In genomic region chr6:112273501-112274205, GRCm38 (mm10) we compare ENCODE assay signal across 8 mouse cellular contexts. TPM values are rescaled to one million over a fixed set of nuclear protein-coding genes. Genes with fewer than 3 reads are reported as not detected.
DNase-seq lines count a peak whose midpoint lies in the region; ATAC-seq and TF ChIP-seq lines count a peak whose summit lies in the region.

Gene Lmcd1, plus strand, starts transcription at chr6:112273758.

- H3K27ac ChIP-seq in heart, embryonic 11.5 days (ENCODE audit: low read depth, low read length), result peak within 1 kb of the TSS; percentile 73
- peak within 1 kb of the TSS; percentile 84 for H3K27ac ChIP-seq in kidney, embryonic 15.5 days
- peak within 1 kb of the TSS; percentile 55 for H3K27ac ChIP-seq in limb, embryonic 14.5 days (replicated peaks; ENCODE audit: low read depth, low read length)
- peak within 1 kb of the TSS; percentile 65 for H3K27ac ChIP-seq in midbrain, embryonic 16.5 days (ENCODE audit: low read length)

- no peaks in the 10 kb centered on the region for H3K27me3 ChIP-seq in heart, embryonic 11.5 days (ENCODE audit: control insufficient read depth, insufficient read depth, low read length)
- H3K27me3 ChIP-seq in kidney, embryonic 15.5 days, result peaks cover 13% of the 10 kb centered on the region; the same call in 1 of the 2 replicates
- no peaks in the 10 kb centered on the region for H3K27me3 ChIP-seq in limb, embryonic 14.5 days (ENCODE audit: control insufficient read depth, insufficient read depth, low read length)
- H3K27me3 ChIP-seq in midbrain, embryonic 16.5 days (ENCODE audit: control insufficient read depth, insufficient read depth, low read depth, low read length), result no peaks in the 10 kb centered on the region

- peak within 1 kb of the TSS; percentile 44 for H3K4me3 ChIP-seq in heart, embryonic 11.5 days (ENCODE audit: low read depth, low read length)
- H3K4me3 ChIP-seq in kidney, embryonic 15.5 days (replicated peaks), result peak within 1 kb of the TSS; percentile 40
- peak within 1 kb of the TSS; percentile 31 for H3K4me3 ChIP-seq in limb, embryonic 14.5 days (replicated peaks; ENCODE audit: low read length)
- H3K4me3 ChIP-seq in midbrain, embryonic 16.5 days (ENCODE audit: low read depth, low read length), result peak within 1 kb of the TSS; percentile 38

- H3K4me1 ChIP-seq in heart, embryonic 11.5 days (ENCODE audit: control insufficient read depth, insufficient read depth, low read length), result 0 out of 2 replicates have a peak, but pooled peaks cover 4% of the 10 kb centered on the region
- H3K4me1 ChIP-seq in kidney, embryonic 15.5 days, result peaks cover 29% of the 10 kb centered on the region
- H3K4me1 ChIP-seq in limb, embryonic 14.5 days (ENCODE audit: control insufficient read depth, insufficient read depth, low read length), result peaks cover 20% of the 10 kb centered on the region
- peaks cover 11% of the 10 kb centered on the region; the same call in 1 of the 2 replicates for H3K4me1 ChIP-seq in midbrain, embryonic 16.5 days (ENCODE audit: control insufficient read depth, insufficient read depth, low read length)

- ATAC-seq in erythroid progenitor cell, adult 5-6 weeks (replicated peaks; ENCODE audit: low FRiP score, poor library complexity, severe bottlenecking), result peak; percentile 87
- ATAC-seq in heart, embryonic 11.5 days (replicated peaks; ENCODE audit: insufficient number of reproducible peaks, low FRiP score, low TSS enrichment), result peak; percentile 93
- ATAC-seq in kidney, embryonic 15.5 days (replicated peaks; ENCODE audit: low FRiP score), result peak; percentile 98
- peak; percentile 93 for ATAC-seq in limb, embryonic 14.5 days (ENCODE audit: low FRiP score, low read depth)
- ATAC-seq in midbrain, embryonic 16.5 days, result peak; percentile 95

- TF ChIP-seq POLR2A in limb, embryonic 14.5 days (IDR thresholded peaks at IDR 0.05; ENCODE audit: borderline replicate concordance, extremely low read depth, insufficient read depth, insufficient read length), result no peak

- peak; percentile 8 for DNase-seq in thymus, postnatal 14 days
- no peak for DNase-seq in thymus, postnatal 10 days (ENCODE audit: low spot score in 2 of 2)
- DNase-seq in limb, embryonic 14.5 days (ENCODE audit: low spot score), result peak; percentile 86
- DNase-seq in spleen, postnatal 4 days (ENCODE audit: low spot score in 2 of 2), result peak; percentile 37 to 59

- WGBS in heart, embryonic 11.5 days (ENCODE audit: insufficient replicate concordance), result 5% methylated on average over 21 of the region's 21 CpGs
- WGBS in kidney, embryonic 15.5 days, result 2% methylated on average over 21 of the region's 21 CpGs
- WGBS in limb, embryonic 14.5 days, result 2% methylated on average over 20 of the region's 21 CpGs
- WGBS in midbrain, embryonic 16.5 days, result 3% methylated on average over 21 of the region's 21 CpGs

- no peaks in the 10 kb centered on the region for H3K9me3 ChIP-seq in heart, embryonic 11.5 days (replicated peaks; ENCODE audit: control insufficient read depth, low read length)
- H3K9me3 ChIP-seq in kidney, embryonic 15.5 days (replicated peaks), result no peaks in the 10 kb centered on the region
- no peaks in the 10 kb centered on the region for H3K9me3 ChIP-seq in limb, embryonic 14.5 days (ENCODE audit: control insufficient read depth, low read length)
- H3K9me3 ChIP-seq in midbrain, embryonic 16.5 days (replicated peaks; ENCODE audit: control insufficient read depth, low read length, poor library complexity, severe bottlenecking), result no peaks in the 10 kb centered on the region

- peak within 1 kb of the TSS; percentile 62 for H3K9ac ChIP-seq in heart, embryonic 11.5 days (ENCODE audit: low read depth, low read length)
- H3K9ac ChIP-seq in kidney, embryonic 15.5 days, result 0 out of 2 replicates have a peak within 1 kb of the TSS, but pooled peaks have one; percentile 5
- no peak within 1 kb of the TSS for H3K9ac ChIP-seq in limb, embryonic 14.5 days (ENCODE audit: low read depth, low read length, severe bottlenecking)
- peak within 1 kb of the TSS; percentile 40; the same call in 1 of the 2 replicates for H3K9ac ChIP-seq in midbrain, embryonic 16.5 days (ENCODE audit: low read depth, low read length)

- H3K36me3 ChIP-seq in heart, embryonic 11.5 days (ENCODE audit: control insufficient read depth, insufficient read depth, low read length), result no peaks in the 10 kb centered on the region
- no peaks in the 10 kb centered on the region for H3K36me3 ChIP-seq in kidney, embryonic 15.5 days
- no peaks in the 10 kb centered on the region for H3K36me3 ChIP-seq in limb, embryonic 14.5 days (ENCODE audit: control insufficient read depth, insufficient read depth, low read length)
- no peaks in the 10 kb centered on the region for H3K36me3 ChIP-seq in midbrain, embryonic 16.5 days (ENCODE audit: control insufficient read depth, insufficient read depth, low read length)

- H3K4me2 ChIP-seq in heart, embryonic 11.5 days, result peak within 1 kb of the TSS; percentile 68
- H3K4me2 ChIP-seq in kidney, embryonic 15.5 days, result peak within 1 kb of the TSS; percentile 68
- H3K4me2 ChIP-seq in limb, embryonic 14.5 days (replicated peaks; ENCODE audit: low read depth, low read length, severe bottlenecking), result peak within 1 kb of the TSS; percentile 52
- H3K4me2 ChIP-seq in midbrain, embryonic 16.5 days (ENCODE audit: low read length), result peak within 1 kb of the TSS; percentile 81

RNA-seq across cellular contexts. Expression of gene Lmcd1, which starts in this region (rescaled TPM):
- total RNA-seq in erythroid progenitor cell, adult 5-6 weeks (2015; ENCODE audit: low replicate concordance), result not detected in 2 replicates
- total RNA-seq in erythroid progenitor cell, adult 5-6 weeks (2017; ENCODE audit: low replicate concordance), result not detected in 2 replicates
- polyA plus RNA-seq in heart, embryonic 11.5 days (2014; fragmentation: Nextera tagmentation; extraction: Ambion mirVana), result 36.7 and 37.5 TPM in 2 replicates
- 23.3 and 23.9 TPM in 2 replicates for polyA plus RNA-seq in kidney, embryonic 15.5 days (2015; fragmentation: Nextera tagmentation; extraction: Ambion mirVana)
- polyA plus RNA-seq in limb, embryonic 14.5 days (2012; rRNA removed), result 22.9 and 24.6 TPM in 2 replicates
- 32.1 and 37.4 TPM in 2 replicates for polyA plus RNA-seq in limb, embryonic 14.5 days (2014; fragmentation: Nextera tagmentation; extraction: Ambion mirVana)
- polyA plus RNA-seq in midbrain, embryonic 16.5 days (2015; fragmentation: Nextera tagmentation; extraction: Ambion mirVana), result 7.0 and 9.1 TPM in 2 replicates

Comparison
In these comparisons a context has a peak if more than half of its experiments do, and no peak if none do; other contexts are left out.
1. DNase-seq: peak in thymus, postnatal 14 days (single experiment), limb, embryonic 14.5 days (single experiment) and spleen, postnatal 4 days (2 of 2); none in thymus, postnatal 10 days (0 of 2).
2. Peak in ATAC-seq in erythroid progenitor cell, adult 5-6 weeks; RNA of the gene not detected or under 1 TPM.
3. Peak in every context shown above with its lines, with median percentiles within 50 percentile points of each other: ATAC-seq, H3K27ac ChIP-seq, H3K4me2 ChIP-seq and H3K4me3 ChIP-seq.